Mouse (Mus musculus) spleen, adult 2 months (tissue): Measurements from ENCODE around the gene Ankub1.

Experiments used
- CTCF ChIP-seq: fragments of 200-500 bp; IDR thresholded peaks from 2 replicates; pipeline ENCODE4 v1.5.1; 2011; ENCODE audit warnings: mild to moderate bottlenecking, inconsistent platforms; ENCODE audit not compliant: insufficient read depth, insufficient read length, insufficient replicate concordance; ENCODE audit errors: extremely low read depth
- POLR2A ChIP-seq: fragments of 200-500 bp; IDR thresholded peaks from 2 replicates; pipeline ENCODE4 v1.6.1; 2011; ENCODE audit warnings: low read depth, low read length, inconsistent platforms

GRCm38 (mm10) chr3:57664682-57665081 lies 27.9 kb downstream of the Ankub1 start:
- no peak for TF ChIP-seq CTCF
- TF ChIP-seq POLR2A: no peak
